Mouse (Mus musculus) E14TG2a.4 (cell line): ENCODE data around the gene Wdr46.

Source experiments
- CTCF ChIP-seq: conservative IDR thresholded peaks from 2 replicates; pipeline ENCODE4 v1.5.1; 2014; ENCODE audit warnings: low read length
- NANOG ChIP-seq: IDR thresholded peaks from 2 replicates; pipeline ENCODE4 v1.6.1; 2014; ENCODE audit warnings: borderline replicate concordance, low read length, mixed read lengths

GRCm38 (mm10) chr17:33956336-33956735 is 15.9 kb downstream of the Wdr46 start:
- TF ChIP-seq CTCF (no peak), NANOG (no peak)
